21 mouse cellular contexts compared by ENCODE assay signal in the genomic region with DNA sequence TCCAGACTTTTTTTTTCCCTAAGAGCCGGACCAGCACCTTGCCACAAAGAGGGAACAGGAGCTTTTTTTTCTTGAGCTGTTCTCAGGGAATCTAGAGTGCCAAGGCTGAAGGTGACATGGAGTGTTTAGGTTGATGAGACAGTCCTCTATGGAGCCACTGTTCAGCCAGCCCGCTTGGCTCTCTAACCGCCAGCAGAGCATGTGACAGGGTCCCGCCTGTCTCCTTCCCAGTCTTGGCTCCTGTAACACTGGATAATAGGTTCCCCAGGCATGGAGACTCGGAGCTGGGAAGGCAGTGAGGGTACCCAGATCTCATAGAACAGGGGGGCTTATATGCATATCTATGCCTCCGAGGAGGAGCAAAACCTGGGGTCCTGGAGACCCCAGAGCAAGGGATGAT. TPM values are rescaled to one million over a fixed set of nuclear protein-coding genes. Genes with fewer than 3 reads are reported as not detected.
"Had no signal": no experiment of that assay in that cellular context is flagged by ENCODE, and none has a peak within 500 bp of the region (broad histone marks: within the 10 kb centered on the region; RNA-seq: fewer than 3 reads in every experiment).

No protein-coding gene starts in this region.

- DNase-seq: kidney, adult 2 months; kidney, postnatal 10 days; kidney, postnatal 36 days; layer of hippocampus, adult 9-11 months; liver; liver, embryonic 13.5 days; lung, embryonic 14.5 days; retina, postnatal 1 day; right cerebral cortex, postnatal 25 days; spleen, adult 18-20 months; thymus, postnatal 25 days had no signal

- H3K27me3 ChIP-seq: kidney, embryonic 15.5 days; limb, embryonic 13.5 days; liver, embryonic 13.5 days; midbrain, embryonic 12.5 days; midbrain, embryonic 15.5 days; neural tube, embryonic 12.5 days; neural tube, embryonic 15.5 days; stomach, embryonic 15.5 days had no signal

- H3K4me2 ChIP-seq: kidney, embryonic 15.5 days; limb, embryonic 13.5 days; liver, embryonic 13.5 days; lung, embryonic 14.5 days; midbrain, embryonic 12.5 days; midbrain, embryonic 15.5 days; neural tube, embryonic 12.5 days; neural tube, embryonic 15.5 days; stomach, embryonic 15.5 days had no signal

- H3K4me3 ChIP-seq: kidney, embryonic 15.5 days; limb, embryonic 10.5 days; limb, embryonic 13.5 days; liver, embryonic 13.5 days; midbrain, embryonic 12.5 days; midbrain, embryonic 15.5 days; neural tube, embryonic 12.5 days; neural tube, embryonic 15.5 days; stomach, embryonic 15.5 days had no signal

- H3K9me3 ChIP-seq: kidney, embryonic 15.5 days; limb, embryonic 10.5 days; limb, embryonic 13.5 days; liver, embryonic 13.5 days; midbrain, embryonic 12.5 days; midbrain, embryonic 15.5 days; neural tube, embryonic 12.5 days; neural tube, embryonic 15.5 days; stomach, embryonic 15.5 days had no signal

- H3K9ac ChIP-seq: kidney, embryonic 15.5 days; limb, embryonic 13.5 days; liver, embryonic 13.5 days; lung, embryonic 14.5 days; midbrain, embryonic 12.5 days; midbrain, embryonic 15.5 days; neural tube, embryonic 12.5 days; neural tube, embryonic 15.5 days; stomach, embryonic 15.5 days had no signal

- H3K4me1 ChIP-seq: kidney, embryonic 15.5 days; limb, embryonic 10.5 days; limb, embryonic 13.5 days; liver, embryonic 13.5 days; midbrain, embryonic 12.5 days; midbrain, embryonic 15.5 days; neural tube, embryonic 12.5 days; neural tube, embryonic 15.5 days; stomach, embryonic 15.5 days had no signal

- ATAC-seq: lung, postnatal 0 days; midbrain, embryonic 15.5 days had no signal

- H3K27ac ChIP-seq: kidney, embryonic 15.5 days; limb, embryonic 10.5 days; limb, embryonic 13.5 days; liver, embryonic 13.5 days; macrophage; midbrain, embryonic 12.5 days; midbrain, embryonic 15.5 days; neural tube, embryonic 12.5 days; neural tube, embryonic 15.5 days; stomach, embryonic 15.5 days had no signal

- H3K36me3 ChIP-seq: midbrain, embryonic 12.5 days; midbrain, embryonic 15.5 days; neural tube, embryonic 12.5 days; neural tube, embryonic 15.5 days had no signal

RNA-seq across cellular contexts. Expression of gene Hmgcs2, which starts 28.4 kb away (rescaled TPM):
- polyA plus RNA-seq: macrophage had no signal
